Mouse (Mus musculus) lung, postnatal 4 days (tissue): ENCODE results near the gene Dcaf8.

Experiments
- DNase-seq, 2 experiments: peaks; one replicate each; pipeline ENCODE4 v3.0.0; 2021

Gene Dcaf8

GRCm38 (mm10) chr1:172148955-172149815, 1.3 kb downstream of the Dcaf8 start:
- DNase-seq: no peak

- no peak for DNase-seq
Observed at GRCm38 (mm10) chr1:172154536-172154935, 6.7 kb downstream of the Dcaf8 start.

GRCm38 (mm10) chr1:172155518-172155917, 7.6 kb downstream of the Dcaf8 start:
- DNase-seq: no peak

GRCm38 (mm10) chr1:172159970-172160369, 12.1 kb downstream of the Dcaf8 start:
- DNase-seq: no peak

- DNase-seq: no peak
Observed at GRCm38 (mm10) chr1:172160508-172160907, 12.6 kb downstream of the Dcaf8 start.

GRCm38 (mm10) chr1:172162009-172162408, 14.1 kb downstream of the Dcaf8 start:
- peak in 1 of 2 experiments; percentile 32 for DNase-seq

- DNase-seq: no peak
Observed at GRCm38 (mm10) chr1:172162959-172163358, 15.1 kb downstream of the Dcaf8 start.

- DNase-seq: no peak
Observed at GRCm38 (mm10) chr1:172167911-172168310, 20.0 kb downstream of the Dcaf8 start.

- no peak for DNase-seq
Observed at GRCm38 (mm10) chr1:172169809-172170208, 21.9 kb downstream of the Dcaf8 start.

- no peak for DNase-seq
Observed at GRCm38 (mm10) chr1:172172381-172172780, 24.5 kb downstream of the Dcaf8 start.

- DNase-seq: no peak
Observed at GRCm38 (mm10) chr1:172173181-172173580, 25.3 kb downstream of the Dcaf8 start.

GRCm38 (mm10) chr1:172177791-172178190, 29.9 kb downstream of the Dcaf8 start:
- no peak for DNase-seq

- peak in 1 of 2 experiments; percentile 34 for DNase-seq
Observed at GRCm38 (mm10) chr1:172179102-172179501, 31.2 kb downstream of the Dcaf8 start.

- DNase-seq: peak in 1 of 2 experiments; percentile 29
Observed at GRCm38 (mm10) chr1:172180881-172181280, 33.0 kb downstream of the Dcaf8 start.

GRCm38 (mm10) chr1:172181777-172182176, 33.9 kb downstream of the Dcaf8 start:
- DNase-seq: no peak

- no peak for DNase-seq
Observed at GRCm38 (mm10) chr1:172183056-172183455, 35.2 kb downstream of the Dcaf8 start.

GRCm38 (mm10) chr1:172183915-172184314, 36.0 kb downstream of the Dcaf8 start:
- DNase-seq: no peak

- no peak for DNase-seq
Observed at GRCm38 (mm10) chr1:172186401-172187289, 38.8 kb downstream of the Dcaf8 start.

GRCm38 (mm10) chr1:172188891-172189290, 41.0 kb downstream of the Dcaf8 start:
- DNase-seq: peak in 1 of 2 experiments; percentile 52

GRCm38 (mm10) chr1:172191578-172191977, 43.7 kb downstream of the Dcaf8 start:
- no peak for DNase-seq

GRCm38 (mm10) chr1:172192217-172192616, 44.3 kb downstream of the Dcaf8 start:
- DNase-seq: no peak

- no peak for DNase-seq
Observed at GRCm38 (mm10) chr1:172194435-172194834, 46.6 kb downstream of the Dcaf8 start.

- DNase-seq: no peak
Observed at GRCm38 (mm10) chr1:172197146-172197545, 49.3 kb downstream of the Dcaf8 start.

- no peak for DNase-seq
Observed at GRCm38 (mm10) chr1:172197851-172198250, 50.0 kb downstream of the Dcaf8 start.
